Mouse (Mus musculus) ES-CJ7 (cell line): ENCODE data around the gene Rsph6a.
A peak's percentile ranks its signal among the peaks of the same experiment; 100 is the strongest.

Experiments
- DNase-seq: peaks from one replicate; pipeline ENCODE4 v3.0.0; 2011; ENCODE audit warnings: low read depth, low spot score

The Rsph6a gene

GRCm38 (mm10) chr7:19098811-19099210 lies 44.3 kb downstream of the Rsph6a start:
- DNase-seq, result no peak

GRCm38 (mm10) chr7:19100290-19100689 lies 45.8 kb downstream of the Rsph6a start:
- no peak for DNase-seq

DNA sequence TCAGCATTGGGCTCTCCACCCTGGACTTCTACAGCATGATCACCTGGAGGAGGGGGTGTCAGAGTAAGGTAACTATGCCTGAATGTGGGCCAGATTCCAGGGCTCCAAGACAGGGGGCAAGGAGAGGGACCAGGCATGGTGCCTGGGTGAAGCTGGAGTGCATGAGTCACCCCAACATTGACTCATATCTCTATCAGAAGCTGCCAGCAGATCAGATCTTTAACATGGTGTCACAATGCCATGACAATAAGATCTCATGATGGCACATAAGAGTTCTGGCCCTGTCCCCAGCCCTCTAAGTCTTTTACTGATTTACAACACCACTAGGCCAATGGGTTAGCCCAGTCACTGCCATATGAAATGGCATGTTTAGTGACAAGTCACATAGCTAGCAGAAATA lies 49.3 kb downstream of the Rsph6a start:
- DNase-seq, result no peak

- no peak for DNase-seq
These were observed 50.0 kb downstream of the Rsph6a start for GRCm38 (mm10) chr7:19104486-19104885.

DNA sequence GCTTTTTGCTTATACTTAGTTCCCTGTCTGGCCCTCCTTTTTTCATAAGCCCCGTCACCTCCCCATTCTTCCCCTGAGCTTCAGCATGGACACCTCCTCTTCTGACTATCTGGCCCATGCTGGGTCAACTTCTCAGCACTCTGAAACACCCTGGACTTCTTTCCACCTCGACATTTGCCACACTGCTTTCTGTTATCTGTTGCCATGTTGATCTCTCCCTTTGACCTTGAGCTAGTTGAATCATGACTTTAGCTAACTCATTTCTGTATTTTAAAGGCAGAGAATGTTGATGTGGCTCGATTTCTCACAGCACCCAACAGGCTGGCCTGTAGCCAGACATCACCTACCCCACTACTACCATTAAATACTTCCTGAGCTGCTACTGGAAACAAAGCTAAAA lies 52.9 kb downstream of the Rsph6a start:
- no peak for DNase-seq

DNA sequence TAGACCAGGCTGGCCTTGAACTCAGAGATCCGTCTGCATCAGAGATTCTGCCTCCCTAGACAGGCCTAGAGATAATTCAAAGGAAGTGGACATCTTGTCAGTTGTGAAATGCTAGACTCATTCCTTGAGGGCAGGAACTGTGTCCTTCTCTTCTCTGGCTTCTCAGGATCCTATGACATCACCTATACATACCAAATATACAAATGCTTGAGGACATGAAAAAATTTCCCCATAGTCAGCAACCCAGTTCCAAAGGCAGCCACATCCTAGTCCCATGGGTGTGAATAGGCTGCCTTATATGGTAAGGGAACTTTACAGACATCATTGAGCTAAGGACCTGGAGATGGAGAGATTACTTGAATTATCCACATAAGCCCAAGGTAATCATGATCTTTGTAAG lies 55.1 kb downstream of the Rsph6a start:
- DNase-seq, result no peak

GRCm38 (mm10) chr7:19118028-19118771 lies 63.7 kb downstream of the Rsph6a start, which contains the start of gene Gm4969:
Gm4969 (minus strand) TSS chr7:19118368.
- DNase-seq, result peak; percentile 97

GRCm38 (mm10) chr7:19119083-19119482 lies 64.6 kb downstream of the Rsph6a start:
- no peak for DNase-seq

DNA sequence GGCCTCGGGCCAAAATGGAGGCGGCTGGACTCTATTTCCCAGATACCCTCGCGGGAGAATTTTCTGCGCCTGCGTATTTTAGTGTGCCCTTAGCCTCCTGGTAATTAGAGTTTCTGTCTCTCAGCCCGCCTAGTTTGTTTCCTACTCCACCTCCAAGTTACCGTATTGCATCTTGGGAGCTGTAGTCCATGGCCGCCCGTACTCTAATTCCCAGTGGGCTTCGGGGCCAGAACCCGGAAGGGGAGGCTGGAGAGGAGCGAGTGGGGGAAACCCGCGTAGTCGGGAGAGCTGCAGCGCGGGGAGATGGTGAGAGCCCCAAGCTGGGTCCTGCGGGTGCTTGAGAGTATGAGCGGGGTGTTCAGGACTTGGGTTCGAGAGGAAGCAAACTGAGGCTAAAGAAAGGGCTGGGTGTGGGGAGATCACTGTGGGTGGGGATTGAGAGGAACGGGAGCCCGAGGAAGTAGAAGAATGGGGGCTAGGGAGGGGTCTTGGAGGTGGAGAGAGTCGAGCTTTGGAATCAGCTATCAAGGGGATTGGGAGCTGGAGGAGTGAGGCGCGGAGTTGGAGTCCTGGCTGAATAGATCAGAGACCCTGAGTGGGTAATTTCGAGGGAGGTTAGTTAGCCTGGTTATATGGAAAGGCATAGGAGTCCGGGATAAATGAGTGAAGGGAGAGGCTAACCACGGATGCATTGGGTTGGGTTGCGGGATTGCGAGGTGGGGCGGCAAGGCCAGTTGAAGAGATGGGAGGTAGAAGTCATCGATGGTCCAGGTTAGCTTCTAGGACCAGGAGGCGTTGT lies 65.3 kb downstream of the Rsph6a start, which contains the start of gene Fbxo46:
Gene Fbxo46, plus strand, starts transcription at position 229 of the 799 bp plus-strand sequence.
- peak; percentile 99 for DNase-seq

DNA sequence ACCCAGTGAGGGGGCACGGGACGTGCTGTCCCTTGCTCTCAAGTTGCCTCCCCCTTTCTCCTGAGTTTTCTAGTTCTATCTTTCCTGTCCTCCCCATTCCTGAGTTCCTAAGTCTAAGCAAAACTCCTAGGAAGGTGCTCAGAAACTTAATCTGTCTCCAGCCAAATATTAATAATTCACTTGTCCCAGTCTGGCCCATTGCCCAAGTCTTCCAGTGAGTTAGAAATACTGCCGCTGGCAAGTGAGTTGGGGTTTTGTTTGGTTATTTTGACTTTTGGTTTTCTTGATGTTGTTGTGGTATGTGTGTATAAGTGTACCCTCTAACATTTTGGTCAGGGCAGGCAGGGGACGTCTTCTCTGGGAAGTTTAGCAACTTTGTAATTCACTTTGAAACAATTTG lies 67.2 kb downstream of the Rsph6a start:
- no peak for DNase-seq
